Mouse (Mus musculus) hindbrain, embryonic 11.5 days (tissue): ENCODE measurements around the gene Gria4. TPM values are rescaled to one million over a fixed set of nuclear protein-coding genes. Genes with fewer than 3 reads are reported as not detected.

Source experiments
- ATAC-seq: fragments of 200-750 bp; cut with Nextera tagmentation; 2 replicates; pipeline ENCODE4 v1.8.0; 2017; ENCODE audit warnings: mild to moderate bottlenecking, moderate TSS enrichment, moderate library complexity; ENCODE audit not compliant: low FRiP score
- DNase-seq: peaks from one replicate; pipeline ENCODE4 v3.0.0-alpha.2; 2015; ENCODE audit warnings: low spot score
- H3K27ac ChIP-seq: fragments of 300-500 bp; sonication (generic); 2 replicates; pipeline ENCODE4 v1.5.1; 2014; ENCODE audit warnings: mild to moderate bottlenecking, low read depth, low read length
- H3K27me3 ChIP-seq: fragments of 300-500 bp; sonication (generic); 2 replicates; pipeline ENCODE4 v1.6.1; 2014; ENCODE audit warnings: mild to moderate bottlenecking, low read length, moderate library complexity, mixed read lengths; ENCODE audit not compliant: control insufficient read depth, insufficient read depth
- H3K36me3 ChIP-seq: fragments of 300-500 bp; sonication (generic); 2 replicates; pipeline ENCODE4 v1.6.1; 2014; ENCODE audit warnings: mild to moderate bottlenecking, low read length, moderate library complexity, mixed read lengths; ENCODE audit not compliant: control insufficient read depth, insufficient read depth
- H3K4me1 ChIP-seq: fragments of 300-500 bp; sonication (generic); replicated peaks from 2 replicates; pipeline ENCODE4 v1.6.1; 2014; ENCODE audit warnings: low read length, mixed read lengths; ENCODE audit not compliant: control insufficient read depth, insufficient read depth
- H3K4me2 ChIP-seq: fragments of 300-500 bp; sonication (generic); replicated peaks from 2 replicates; pipeline ENCODE4 v1.6.1; 2014; ENCODE audit warnings: mild to moderate bottlenecking, low read depth, low read length
- H3K4me3 ChIP-seq: fragments of 300-500 bp; sonication (generic); 2 replicates; pipeline ENCODE4 v1.5.1; 2014; ENCODE audit warnings: low read depth, low read length
- H3K9ac ChIP-seq: fragments of 300-500 bp; sonication (generic); 2 replicates; pipeline ENCODE4 v1.6.1; 2014; ENCODE audit warnings: low read depth, low read length
- H3K9me3 ChIP-seq: fragments of 300-500 bp; sonication (generic); 2 replicates; pipeline ENCODE4 v1.6.1; 2016; ENCODE audit warnings: low read length; ENCODE audit not compliant: control insufficient read depth
- WGBS: fragments of 180-500 bp; shearing (Covaris S2); extraction: QIAGEN DNeasy Blood & Tissue Kit; methylation state at CpG from one replicate; pipeline ENCODE4 v1.1.7; 2014; 5-methylcytosine and 5-hydroxymethylcytosine counted together
- polyA plus RNA-seq: library from polyadenylated mRNA; unstranded; fragments of >200 nt; fragmentation: Nextera tagmentation; extraction: Ambion mirVana; gene quantifications from 2 replicates; pipeline ENCODE4 v1.2.1, GENCODE M21; 2014

Gria4 gene
- polyA plus RNA-seq, 1 experiment from 2014 or later, result 12.6 TPM

DNA sequence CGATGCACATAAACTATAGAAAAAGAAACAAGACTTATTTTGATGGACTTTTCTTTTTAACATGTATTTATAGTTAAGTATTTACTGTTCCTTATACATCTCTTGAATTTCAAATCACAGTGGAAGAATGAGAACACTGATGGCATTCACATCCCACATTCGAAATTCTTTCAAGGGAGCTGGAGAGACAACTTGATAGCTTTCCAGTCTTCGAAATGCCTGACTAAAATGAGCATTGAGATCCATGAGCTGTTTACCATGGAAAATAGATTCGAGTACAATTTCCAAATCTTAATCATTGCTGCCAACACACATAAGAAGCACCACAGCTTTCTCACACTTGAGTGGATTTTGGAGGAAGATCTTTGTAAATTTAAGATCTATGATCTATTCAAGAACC lies 164.1 kb downstream of the Gria4 start:
- no peaks in the 10 kb centered on the region for H3K36me3 ChIP-seq
- no peaks in the 10 kb centered on the region for H3K9me3 ChIP-seq
- no peak overlapping the region for H3K9ac ChIP-seq
- H3K4me3 ChIP-seq, result no peak overlapping the region
- no peak overlapping the region for H3K27ac ChIP-seq
- H3K4me2 ChIP-seq, result no peak overlapping the region
- WGBS, result 86% methylated on average over 4 of the region's 4 CpGs
- DNase-seq (no peak), ATAC-seq (no peak)
- H3K27me3 ChIP-seq, result no peaks in the 10 kb centered on the region
- H3K4me1 ChIP-seq, result no peaks in the 10 kb centered on the region

DNA sequence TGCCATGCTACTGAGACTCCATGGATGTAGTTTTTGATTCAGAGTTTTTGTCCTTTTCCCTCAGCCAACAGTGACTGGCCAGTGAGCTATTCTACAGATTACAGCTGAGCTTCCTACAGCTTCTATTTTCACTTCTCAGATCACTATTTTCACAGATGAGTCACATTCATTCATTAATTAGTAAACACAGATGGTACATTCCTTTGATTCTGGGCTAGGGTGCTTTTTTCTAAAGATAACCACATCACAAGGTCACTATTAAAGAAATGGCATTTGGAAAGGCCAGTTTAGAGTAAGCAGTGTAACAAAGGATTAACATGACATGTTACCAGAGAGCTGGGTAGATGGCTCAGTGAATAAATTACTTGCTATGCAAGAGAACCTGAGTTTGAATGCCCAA lies 180.7 kb downstream of the Gria4 start:
- no peaks in the 10 kb centered on the region for H3K4me1 ChIP-seq
- H3K27ac ChIP-seq, result no peak overlapping the region
- ATAC-seq (no peak), DNase-seq (no peak)
- no peak overlapping the region for H3K9ac ChIP-seq
- no peaks in the 10 kb centered on the region for H3K27me3 ChIP-seq
- H3K4me3 ChIP-seq, result no peak overlapping the region
- H3K4me2 ChIP-seq, result no peak overlapping the region
- no peaks in the 10 kb centered on the region for H3K36me3 ChIP-seq
- no peaks in the 10 kb centered on the region for H3K9me3 ChIP-seq

DNA sequence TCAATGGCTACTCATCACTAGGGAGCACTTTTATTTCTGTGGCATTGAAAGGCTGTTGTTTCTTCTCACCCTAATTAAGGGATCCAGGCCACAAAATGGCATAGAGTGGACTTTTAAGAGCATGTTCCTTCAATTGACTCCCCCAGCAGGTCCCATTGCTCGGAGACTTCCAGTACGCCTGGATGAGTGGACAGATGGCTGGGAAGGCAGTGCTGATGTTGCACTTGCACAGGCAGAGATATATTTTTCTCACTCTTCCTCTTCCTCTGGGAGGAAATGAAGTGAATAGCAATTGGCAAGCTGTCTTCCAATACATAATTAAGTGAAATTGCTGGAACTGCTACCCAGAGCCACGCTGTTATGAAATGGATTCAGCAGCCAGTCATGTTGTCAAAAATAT lies 190.7 kb downstream of the Gria4 start:
- no peaks in the 10 kb centered on the region for H3K27me3 ChIP-seq
- H3K4me1 ChIP-seq, result no peaks in the 10 kb centered on the region
- no peak overlapping the region for H3K4me2 ChIP-seq
- DNase-seq (no peak), ATAC-seq (no peak)
- no peak overlapping the region for H3K4me3 ChIP-seq
- WGBS, result 91% methylated on average over 3 of the region's 3 CpGs
- no peak overlapping the region for H3K9ac ChIP-seq
- no peaks in the 10 kb centered on the region for H3K9me3 ChIP-seq
- H3K36me3 ChIP-seq, result no peaks in the 10 kb centered on the region
- H3K27ac ChIP-seq, result no peak overlapping the region

DNA sequence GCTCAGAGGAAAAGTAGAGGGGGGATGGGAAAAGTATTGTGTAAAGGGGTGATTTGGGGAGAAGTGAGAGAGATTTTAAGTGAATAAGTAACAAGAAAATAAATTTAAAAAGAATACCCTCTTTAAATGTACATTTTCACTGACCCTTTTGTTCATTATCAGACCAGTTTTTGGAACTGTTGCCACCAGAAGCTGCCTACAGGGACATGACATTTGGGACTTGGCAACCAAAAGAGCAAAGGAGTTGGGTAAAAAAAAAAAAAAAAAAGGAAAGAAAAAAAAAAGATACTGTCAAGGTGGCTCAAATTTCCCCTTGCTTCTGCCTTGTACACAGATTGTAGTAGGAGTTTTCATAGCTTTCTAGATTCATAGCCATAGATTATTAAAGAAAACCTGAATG lies 191.8 kb downstream of the Gria4 start:
- H3K9me3 ChIP-seq, result no peaks in the 10 kb centered on the region
- no peak for ATAC-seq
- no peak overlapping the region for H3K9ac ChIP-seq
- no peak overlapping the region for H3K4me3 ChIP-seq
- no peak for DNase-seq
- no peak overlapping the region for H3K4me2 ChIP-seq
- H3K36me3 ChIP-seq, result no peaks in the 10 kb centered on the region
- no peaks in the 10 kb centered on the region for H3K4me1 ChIP-seq
- H3K27ac ChIP-seq, result no peak overlapping the region
- H3K27me3 ChIP-seq, result no peaks in the 10 kb centered on the region

DNA sequence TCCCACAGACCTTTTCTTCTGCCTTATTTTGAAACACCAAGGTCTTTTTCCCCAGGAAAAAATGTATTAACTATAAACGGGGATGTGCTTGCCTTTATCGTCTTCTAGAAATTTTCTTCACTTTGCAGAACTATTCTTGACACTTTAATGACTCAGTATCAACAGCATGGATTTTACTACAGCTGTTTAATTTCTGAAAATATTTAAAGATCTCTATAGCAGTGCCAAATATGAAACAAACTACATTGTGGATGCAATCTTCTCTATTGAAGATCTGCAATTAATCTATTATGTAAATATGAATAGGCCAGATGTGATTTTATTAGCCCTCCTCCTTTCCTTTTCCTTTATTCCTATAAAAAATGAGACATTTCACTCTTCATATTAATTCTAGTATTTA lies 194.2 kb downstream of the Gria4 start:
- no peaks in the 10 kb centered on the region for H3K36me3 ChIP-seq
- DNase-seq (no peak), ATAC-seq (no peak)
- 90% methylated on average over 2 of the region's 2 CpGs for WGBS
- H3K9ac ChIP-seq, result no peak overlapping the region
- H3K27me3 ChIP-seq, result no peaks in the 10 kb centered on the region
- H3K4me2 ChIP-seq, result no peak overlapping the region
- H3K27ac ChIP-seq, result no peak overlapping the region
- H3K4me1 ChIP-seq, result no peaks in the 10 kb centered on the region
- no peaks in the 10 kb centered on the region for H3K9me3 ChIP-seq
- H3K4me3 ChIP-seq, result no peak overlapping the region

DNA sequence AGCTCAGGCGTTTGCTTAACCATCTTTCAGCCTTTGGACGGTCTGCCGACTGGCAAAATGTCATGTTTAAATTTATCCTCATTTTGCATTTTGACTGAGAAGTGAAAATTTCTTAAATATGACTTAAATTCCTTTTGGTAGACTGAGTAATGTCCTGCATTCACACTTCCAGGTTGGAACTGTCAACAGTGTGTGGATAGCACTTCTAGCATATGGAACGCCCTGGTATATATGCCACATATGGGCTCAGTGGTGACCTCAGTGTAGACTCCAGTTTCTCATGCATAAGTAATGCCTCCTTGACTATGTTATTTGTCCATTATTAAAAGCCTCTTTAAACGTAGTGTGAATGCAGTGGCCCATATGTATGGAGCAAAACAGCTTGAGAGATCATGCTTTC lies 222.4 kb downstream of the Gria4 start:
- no peak overlapping the region for H3K4me2 ChIP-seq
- ATAC-seq (no peak), DNase-seq (no peak)
- H3K4me3 ChIP-seq, result no peak overlapping the region
- no peaks in the 10 kb centered on the region for H3K27me3 ChIP-seq
- H3K36me3 ChIP-seq, result no peaks in the 10 kb centered on the region
- no peaks in the 10 kb centered on the region for H3K9me3 ChIP-seq
- 86% methylated on average over 5 of the region's 5 CpGs for WGBS
- H3K9ac ChIP-seq, result no peak overlapping the region
- no peaks in the 10 kb centered on the region for H3K4me1 ChIP-seq
- H3K27ac ChIP-seq, result no peak overlapping the region

DNA sequence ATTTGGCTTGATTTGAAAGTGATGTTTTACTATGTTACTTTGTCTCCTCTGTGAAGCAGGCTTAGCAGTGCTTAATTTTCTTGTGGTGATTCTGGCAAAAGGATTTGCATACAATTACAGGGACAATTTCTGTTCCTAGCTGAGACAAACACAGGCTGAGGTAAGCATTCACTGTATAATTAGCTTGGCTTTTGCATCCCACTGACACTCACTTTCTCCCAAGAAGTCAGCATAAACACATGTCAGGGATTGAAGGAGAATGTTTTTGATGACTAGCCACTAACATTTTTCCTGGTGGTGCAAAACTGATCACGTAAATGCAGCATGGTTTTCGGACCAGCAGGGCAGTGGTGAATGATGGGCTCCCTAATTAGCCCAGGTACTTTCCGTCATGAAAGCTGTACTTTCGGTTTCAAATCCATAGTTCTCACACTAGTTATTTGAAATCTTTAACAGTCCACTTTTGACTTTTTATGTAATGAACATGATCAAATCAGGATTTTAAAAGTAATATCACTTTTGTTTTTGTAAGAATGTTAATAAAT lies 240.5 kb downstream of the Gria4 start:
- no peaks in the 10 kb centered on the region for H3K9me3 ChIP-seq
- H3K4me2 ChIP-seq, result no peak overlapping the region
- no peak overlapping the region for H3K27ac ChIP-seq
- no peaks in the 10 kb centered on the region for H3K27me3 ChIP-seq
- WGBS, result 77% methylated on average over 4 of the region's 4 CpGs
- DNase-seq (no peak), ATAC-seq (no peak)
- no peak overlapping the region for H3K9ac ChIP-seq
- H3K36me3 ChIP-seq, result no peaks in the 10 kb centered on the region
- no peak overlapping the region for H3K4me3 ChIP-seq
- no peaks in the 10 kb centered on the region for H3K4me1 ChIP-seq

DNA sequence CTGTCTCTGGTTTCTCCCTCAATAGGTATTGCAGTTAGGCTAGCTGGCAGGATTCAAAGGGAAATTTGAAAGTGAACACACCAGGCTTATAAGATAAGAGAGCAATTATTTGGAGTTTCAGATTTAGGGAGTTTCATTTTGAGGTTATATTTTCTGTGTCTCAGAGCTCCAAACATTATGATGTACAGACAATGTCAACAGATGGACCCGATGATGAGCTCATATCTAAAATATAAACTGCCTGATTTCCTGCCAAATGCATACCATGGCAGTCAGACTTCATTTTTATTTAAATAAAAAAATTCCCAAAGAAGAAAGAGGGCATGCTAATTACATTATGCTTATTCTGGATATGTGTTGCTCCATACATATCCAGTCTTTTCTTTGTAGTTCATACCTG lies 256.8 kb downstream of the Gria4 start:
- ATAC-seq (no peak), DNase-seq (no peak)
- no peaks in the 10 kb centered on the region for H3K27me3 ChIP-seq
- 90% methylated on average over 1 of the region's 1 CpGs for WGBS
- H3K36me3 ChIP-seq, result no peaks in the 10 kb centered on the region
- H3K4me2 ChIP-seq, result no peak overlapping the region
- H3K9me3 ChIP-seq, result no peaks in the 10 kb centered on the region
- no peak overlapping the region for H3K9ac ChIP-seq
- no peak overlapping the region for H3K4me3 ChIP-seq
- H3K27ac ChIP-seq, result no peak overlapping the region
- no peaks in the 10 kb centered on the region for H3K4me1 ChIP-seq

DNA sequence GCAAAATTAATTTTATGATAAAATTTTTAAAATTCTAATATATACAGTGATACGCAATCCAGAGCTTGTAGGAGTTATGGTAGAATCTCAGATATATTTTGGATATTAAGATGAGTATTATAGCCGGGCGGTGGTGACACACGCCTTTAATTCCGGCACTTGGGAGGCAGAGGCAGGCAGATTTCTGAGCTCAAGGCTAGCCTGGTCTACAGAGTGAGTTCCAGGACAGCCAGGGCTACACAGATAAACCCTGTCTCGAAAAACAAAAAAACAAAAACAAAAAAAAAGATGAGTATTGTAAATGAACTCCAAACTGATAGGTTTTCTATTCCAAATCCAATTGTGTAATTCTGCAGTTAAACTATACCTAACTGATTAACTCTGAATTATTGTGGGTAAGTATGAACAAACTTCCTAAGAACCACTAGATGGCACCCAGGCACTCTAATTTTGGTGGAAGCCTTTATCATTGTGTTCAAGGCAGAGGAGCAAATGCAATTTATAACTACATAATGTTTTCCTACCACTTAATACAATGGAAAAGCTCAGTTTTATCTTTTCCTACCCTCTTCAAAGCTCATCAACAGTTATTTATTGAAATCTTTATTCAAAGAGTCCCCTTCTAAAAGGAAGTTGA lies 259.4 kb downstream of the Gria4 start:
- Histone ChIP-seq H3K4me2 (no peak overlapping the region), H3K4me1 (no peaks in the 10 kb centered on the region), H3K27ac (no peak overlapping the region), H3K4me3 (no peak overlapping the region), H3K27me3 (no peaks in the 10 kb centered on the region), H3K9me3 (no peaks in the 10 kb centered on the region), H3K9ac (no peak overlapping the region), H3K36me3 (no peaks in the 10 kb centered on the region)
- 92% methylated on average over 6 of the region's 6 CpGs for WGBS
- DNase-seq (peak; percentile 19), ATAC-seq (peak; percentile 56; the same call in 1 of the 2 replicates)
